Mouse (Mus musculus): ENCODE results near the gene Nkain1.

DNA sequence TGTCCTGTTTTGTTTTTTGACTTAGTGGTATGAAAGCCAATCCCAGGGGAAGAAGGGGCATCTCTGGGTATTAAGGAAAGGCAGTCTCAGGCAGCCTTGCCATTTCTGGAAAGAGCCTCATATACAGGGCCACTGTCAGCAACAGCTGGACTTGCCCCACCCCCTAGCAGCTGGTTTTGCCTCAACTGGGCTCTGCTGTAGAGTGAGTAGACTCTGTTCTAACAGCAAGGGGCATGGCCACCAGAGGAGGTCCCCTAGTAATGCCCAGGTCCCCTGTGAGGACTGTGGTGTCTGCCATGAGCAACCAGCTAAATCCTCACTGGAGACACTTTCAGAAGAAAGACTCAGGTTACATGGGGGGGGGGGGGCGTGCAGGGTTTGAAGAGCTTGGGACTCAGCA is 17.0 kb downstream of the Nkain1 start:
- TF ChIP-seq POLR2A (IDR thresholded peaks at IDR 0.05; ENCODE audit: extremely low read depth, insufficient read depth, low read length), result no peak
- TF ChIP-seq CTCF (IDR thresholded peaks at IDR 0.05; ENCODE audit: extremely low read depth, insufficient read depth, low read length), result no peak
